In genomic region chr13:23436231-23436661, GRCm38 (mm10) we compare ENCODE assay signal across 9 mouse cellular contexts. TPM values are rescaled to one million over a fixed set of nuclear protein-coding genes. Genes with fewer than 3 reads are reported as not detected.
DNase-seq lines count a peak whose midpoint lies in the region; ATAC-seq lines count a peak whose summit lies in the region.
"Had no signal": no experiment of that assay in that cellular context is flagged by ENCODE, and none has a peak within 500 bp of the region (broad histone marks: within the 10 kb centered on the region; RNA-seq: fewer than 3 reads in every experiment).

No protein-coding gene starts in this region.

- WGBS in heart, embryonic 16.5 days, result 1% methylated on average over 11 of the region's 11 CpGs
- WGBS in midbrain, embryonic 10.5 days, result under 1% methylated on average over 11 of the region's 11 CpGs

- H3K4me2 ChIP-seq in heart, embryonic 16.5 days (ENCODE audit: low read depth, low read length), result peak overlapping the region; percentile 80

- H3K27me3 ChIP-seq in heart, embryonic 16.5 days (ENCODE audit: control insufficient read depth, insufficient read depth, low read length), result no peaks in the 10 kb centered on the region
- no peaks in the 10 kb centered on the region for H3K27me3 ChIP-seq in midbrain, embryonic 10.5 days (ENCODE audit: low read depth, poor library complexity, severe bottlenecking)

- H3K9me3 ChIP-seq in heart, embryonic 16.5 days (replicated peaks; ENCODE audit: control insufficient read depth, low read length), result no peaks in the 10 kb centered on the region
- no peaks in the 10 kb centered on the region for H3K9me3 ChIP-seq in midbrain, embryonic 10.5 days (replicated peaks)

- H3K9ac ChIP-seq in heart, embryonic 16.5 days (ENCODE audit: low read length), result no peak overlapping the region

- peaks cover 15% of the 10 kb centered on the region for H3K4me1 ChIP-seq in heart, embryonic 16.5 days (ENCODE audit: control insufficient read depth, insufficient read depth, low read length)
- H3K4me1 ChIP-seq in midbrain, embryonic 10.5 days, result peaks cover 33% of the 10 kb centered on the region

- H3K4me3 ChIP-seq in heart, embryonic 16.5 days (ENCODE audit: low read length), result peak overlapping the region; percentile 66
- H3K4me3 ChIP-seq in midbrain, embryonic 10.5 days, result peak overlapping the region; percentile 66

- no peak overlapping the region for H3K27ac ChIP-seq in heart, embryonic 16.5 days (ENCODE audit: low read length)
- H3K27ac ChIP-seq in midbrain, embryonic 10.5 days (replicated peaks), result no peak overlapping the region

- no peaks in the 10 kb centered on the region for H3K36me3 ChIP-seq in heart, embryonic 16.5 days (ENCODE audit: control insufficient read depth, insufficient read depth)
- H3K36me3 ChIP-seq in midbrain, embryonic 10.5 days, result no peaks in the 10 kb centered on the region

- DNase-seq in gastrocnemius, adult 18-20 months (ENCODE audit: low spot score), result peak; percentile 52
- DNase-seq in gastrocnemius, postnatal 10 days, result no peak
- DNase-seq in CD8-positive naive resting alpha-beta T cell, adult 2 months (ENCODE audit: low read depth in 2 of 2, low spot score in 2 of 2), result peak; percentile 48 to 59
- DNase-seq in embryo, embryonic 10 days (ENCODE audit: low spot score), result peak; percentile 63
- DNase-seq in layer of hippocampus, postnatal 10 days (ENCODE audit: low spot score in 2 of 2), result peak; percentile 54 to 68
- DNase-seq in midbrain, embryonic 10.5 days (ENCODE audit: low spot score), result no peak
- DNase-seq in thymus, postnatal 4 days, result peak; percentile 66

- no peak for ATAC-seq in heart, embryonic 16.5 days (replicated peaks; ENCODE audit: extremely low read depth, insufficient read depth, low FRiP score)

RNA-seq across cellular contexts. Expression of gene Abt1, which starts 12.6 kb away (rescaled TPM):
- total RNA-seq in gastrocnemius, adult 18-20 months (2021), result 1 to 10 TPM; 3.8 to 4.2 TPM
- total RNA-seq in gastrocnemius, postnatal 10 days (2021), result 1 to 10 TPM; 4.8 to 5.3 TPM
- 9.2 and 9.4 TPM in 2 replicates for polyA plus RNA-seq in heart, embryonic 16.5 days (2015; fragmentation: Nextera tagmentation; extraction: Ambion mirVana)
- total RNA-seq in layer of hippocampus, postnatal 10 days (2021), result 1 to 10 TPM; 7.0 to 7.5 TPM
- 14.3 and 14.7 TPM in 2 replicates for polyA plus RNA-seq in midbrain, embryonic 10.5 days (2016; fragmentation: Nextera tagmentation; extraction: Ambion mirVana)

RNA-seq across cellular contexts. Expression of gene Btn1a1, which starts 29.5 kb away (rescaled TPM):
- not detected for total RNA-seq in gastrocnemius, adult 18-20 months (2021)
- not detected for total RNA-seq in gastrocnemius, postnatal 10 days (2021)
- 0.83 and 1.0 TPM in 2 replicates for polyA plus RNA-seq in heart, embryonic 16.5 days (2015; fragmentation: Nextera tagmentation; extraction: Ambion mirVana)
- not detected for total RNA-seq in layer of hippocampus, postnatal 10 days (2021)
- polyA plus RNA-seq in midbrain, embryonic 10.5 days (2016; fragmentation: Nextera tagmentation; extraction: Ambion mirVana), result 0.04 and 0.06 TPM in 2 replicates
- total RNA-seq: layer of hippocampus, postnatal 36 days had no signal

RNA-seq across cellular contexts. Expression of gene Btn2a2, which starts 52.4 kb away (rescaled TPM):
- total RNA-seq in gastrocnemius, adult 18-20 months (2021), result not detected
- total RNA-seq in gastrocnemius, postnatal 10 days (2021), result under 1 TPM in 1 of 2 experiments, not detected in 1; 0.11 TPM
- 0.29 and 0.34 TPM in 2 replicates for polyA plus RNA-seq in heart, embryonic 16.5 days (2015; fragmentation: Nextera tagmentation; extraction: Ambion mirVana)
- under 1 TPM; 0.53 to 0.58 TPM for total RNA-seq in layer of hippocampus, postnatal 10 days (2021)
- 0.26 and 0.38 TPM in 2 replicates for polyA plus RNA-seq in midbrain, embryonic 10.5 days (2016; fragmentation: Nextera tagmentation; extraction: Ambion mirVana)

Comparison
In these comparisons a context has a peak if more than half of its experiments do, and no peak if none do; other contexts are left out.
1. DNase-seq: peak in gastrocnemius, adult 18-20 months (single experiment), CD8-positive naive resting alpha-beta T cell, adult 2 months (2 of 2), embryo, embryonic 10 days (single experiment), layer of hippocampus, postnatal 10 days (2 of 2) and thymus, postnatal 4 days (single experiment); none in gastrocnemius, postnatal 10 days (single experiment) and midbrain, embryonic 10.5 days (single experiment).